Mouse (Mus musculus) heart, embryonic 11.5 days (tissue): Measurements from ENCODE around the gene Tmprss3. TPM values are rescaled to one million over a fixed set of nuclear protein-coding genes. Genes with fewer than 3 reads are reported as not detected.

ENCODE experiments used
- ATAC-seq: fragments of 200-750 bp; cut with Nextera tagmentation; replicated peaks from 2 replicates; pipeline ENCODE4 v1.8.0; 2017; ENCODE audit warnings: moderate library complexity; ENCODE audit not compliant: insufficient number of reproducible peaks, low FRiP score, low TSS enrichment
- H3K27ac ChIP-seq: fragments of 300-500 bp; sonication (generic); 2 replicates; pipeline ENCODE4 v1.5.1; 2014; ENCODE audit warnings: mild to moderate bottlenecking, low read depth, low read length
- H3K27me3 ChIP-seq: fragments of 300-500 bp; sonication (generic); 2 replicates; pipeline ENCODE4 v1.6.1; 2014; ENCODE audit warnings: mild to moderate bottlenecking, low read length, mixed read lengths; ENCODE audit not compliant: control insufficient read depth, insufficient read depth
- H3K36me3 ChIP-seq: fragments of 300-500 bp; sonication (generic); 2 replicates; pipeline ENCODE4 v1.6.1; 2014; ENCODE audit warnings: mild to moderate bottlenecking, low read length, moderate library complexity, mixed read lengths; ENCODE audit not compliant: control insufficient read depth, insufficient read depth
- H3K4me1 ChIP-seq: fragments of 300-500 bp; sonication (generic); 2 replicates; pipeline ENCODE4 v1.6.1; 2014; ENCODE audit warnings: low read length; ENCODE audit not compliant: control insufficient read depth, insufficient read depth
- H3K4me2 ChIP-seq: fragments of 300-500 bp; sonication (generic); 2 replicates; pipeline ENCODE4 v1.6.1; 2014; ENCODE audit warnings: mild to moderate bottlenecking, moderate library complexity
- H3K4me3 ChIP-seq: fragments of 300-500 bp; sonication (generic); 2 replicates; pipeline ENCODE4 v1.5.1; 2014; ENCODE audit warnings: low read depth, low read length
- H3K9ac ChIP-seq: fragments of 300-500 bp; sonication (generic); 2 replicates; pipeline ENCODE4 v1.6.1; 2014; ENCODE audit warnings: mild to moderate bottlenecking, low read depth, low read length, moderate library complexity
- H3K9me3 ChIP-seq: fragments of 300-500 bp; sonication (generic); replicated peaks from 2 replicates; pipeline ENCODE4 v1.6.1; 2016; ENCODE audit warnings: low read length; ENCODE audit not compliant: control insufficient read depth
- WGBS: fragments of 180-500 bp; shearing (Covaris S2); extraction: QIAGEN DNeasy Blood & Tissue Kit; methylation state at CpG from one replicate; pipeline ENCODE4 v1.1.7; 2014; ENCODE audit not compliant: insufficient replicate concordance; 5-methylcytosine and 5-hydroxymethylcytosine counted together
- polyA plus RNA-seq: library from polyadenylated mRNA; unstranded; fragments of >200 nt; fragmentation: Nextera tagmentation; extraction: Ambion mirVana; gene quantifications from 2 replicates; pipeline ENCODE4 v1.2.1, GENCODE M21; 2014

The Tmprss3 gene
- polyA plus RNA-seq, 1 experiment from 2014 or later: not detected

GRCm38 (mm10) chr17:31160291-31160690 is 38.5 kb downstream of the Tmprss3 start:
- H3K9ac ChIP-seq: no peak overlapping the region
- no peak overlapping the region for H3K4me2 ChIP-seq
- WGBS: 83% methylated on average over 4 of the region's 4 CpGs
- no peak overlapping the region for H3K27ac ChIP-seq
- no peaks in the 10 kb centered on the region for H3K9me3 ChIP-seq
- H3K36me3 ChIP-seq: no peaks in the 10 kb centered on the region
- H3K4me1 ChIP-seq: no peaks in the 10 kb centered on the region
- H3K27me3 ChIP-seq: no peaks in the 10 kb centered on the region; the same call in 1 of the 2 replicates
- no peak for ATAC-seq
- no peak overlapping the region for H3K4me3 ChIP-seq

DNA sequence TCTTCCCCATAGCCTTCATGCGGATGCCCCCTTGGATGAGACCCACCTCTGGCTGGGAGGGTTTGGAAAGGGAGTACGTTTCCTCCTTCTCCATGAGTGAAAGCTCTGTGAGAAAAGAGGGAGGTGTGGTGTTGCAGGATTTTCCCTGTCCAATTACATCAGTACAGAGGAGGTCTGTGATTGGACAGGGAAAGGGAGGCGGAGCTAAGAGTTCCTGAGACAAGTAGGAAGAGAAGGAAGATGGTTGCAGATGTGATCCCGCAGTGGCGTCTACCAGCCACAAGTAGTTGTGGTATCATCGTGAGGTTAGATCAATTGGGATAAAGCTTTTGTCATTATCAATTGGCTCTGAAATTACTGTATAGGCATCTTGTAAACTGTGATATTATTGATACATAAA is 40.9 kb downstream of the Tmprss3 start:
- H3K36me3 ChIP-seq: no peaks in the 10 kb centered on the region
- H3K4me3 ChIP-seq: no peak overlapping the region
- peaks cover 4% of the 10 kb centered on the region; the same call in 1 of the 2 replicates for H3K4me1 ChIP-seq
- no peak overlapping the region for H3K27ac ChIP-seq
- ATAC-seq: no peak
- H3K9ac ChIP-seq: no peak overlapping the region
- WGBS: 68% methylated on average over 6 of the region's 6 CpGs
- no peak overlapping the region for H3K4me2 ChIP-seq
- H3K9me3 ChIP-seq: no peaks in the 10 kb centered on the region
- no peaks in the 10 kb centered on the region for H3K27me3 ChIP-seq

DNA sequence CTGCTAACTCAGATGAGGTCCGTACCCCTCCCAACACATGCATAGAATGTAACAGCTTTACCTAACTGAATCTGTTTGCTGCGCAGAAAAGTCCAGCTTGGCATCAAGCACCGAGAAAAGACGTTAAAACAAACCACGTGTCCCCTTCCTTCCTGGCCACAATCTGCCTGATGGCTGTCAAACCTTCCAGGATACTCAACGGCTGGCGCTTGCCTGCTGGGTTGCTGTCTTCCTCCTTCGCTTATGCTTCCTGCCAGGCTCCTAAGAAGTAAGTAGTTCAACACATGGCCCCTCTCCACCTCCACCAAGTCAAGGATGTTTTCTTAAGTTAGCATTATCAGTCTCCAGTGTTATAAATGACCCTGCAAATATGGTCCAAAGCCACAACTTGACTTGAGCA is 45.0 kb downstream of the Tmprss3 start:
- peaks cover 4% of the 10 kb centered on the region; the same call in 1 of the 2 replicates for H3K4me1 ChIP-seq
- H3K9me3 ChIP-seq: no peaks in the 10 kb centered on the region
- H3K9ac ChIP-seq: no peak overlapping the region
- no peak overlapping the region for H3K4me3 ChIP-seq
- no peaks in the 10 kb centered on the region for H3K36me3 ChIP-seq
- H3K27ac ChIP-seq: no peak overlapping the region
- ATAC-seq: no peak
- WGBS: 50% methylated on average over 8 of the region's 8 CpGs
- H3K4me2 ChIP-seq: no peak overlapping the region
- H3K27me3 ChIP-seq: no peaks in the 10 kb centered on the region

DNA sequence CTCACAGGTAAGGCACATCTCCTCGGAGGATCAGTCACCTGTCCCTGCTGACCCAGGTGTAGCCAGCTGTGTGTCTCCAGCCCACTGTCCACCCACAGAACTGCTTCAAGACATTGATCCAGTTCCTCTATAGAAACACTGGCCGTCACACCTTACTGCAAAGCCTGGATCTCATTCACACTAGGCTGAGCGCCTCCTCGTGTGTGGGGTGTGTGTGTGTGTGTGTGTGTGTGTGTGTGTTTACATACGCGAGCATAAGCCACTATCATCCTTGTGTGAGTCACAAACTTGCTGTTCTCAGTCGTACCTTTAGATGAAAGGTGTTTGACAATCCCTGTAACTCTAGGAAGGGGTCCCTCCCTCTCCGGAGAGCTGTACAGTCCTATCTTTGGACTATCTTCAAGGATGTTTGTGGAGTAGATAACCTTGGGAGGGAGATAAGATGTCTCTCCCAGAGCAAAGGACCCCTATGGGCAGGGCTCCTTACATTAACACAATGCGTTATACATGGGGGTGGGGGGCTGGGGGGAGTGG is 45.7 kb downstream of the Tmprss3 start:
- 67% methylated on average over 9 of the region's 9 CpGs for WGBS

GRCm38 (mm10) chr17:31152512-31152911 is 46.3 kb downstream of the Tmprss3 start:
- H3K36me3 ChIP-seq: no peaks in the 10 kb centered on the region
- H3K9me3 ChIP-seq: no peaks in the 10 kb centered on the region
- H3K9ac ChIP-seq: no peak overlapping the region
- H3K27me3 ChIP-seq: no peaks in the 10 kb centered on the region
- no peak overlapping the region for H3K4me3 ChIP-seq
- ATAC-seq: no peak
- peaks cover 4% of the 10 kb centered on the region; the same call in 1 of the 2 replicates for H3K4me1 ChIP-seq
- WGBS: 73% methylated on average over 5 of the region's 5 CpGs
- H3K4me2 ChIP-seq: no peak overlapping the region
- H3K27ac ChIP-seq: no peak overlapping the region

More for the DNA sequence above, 45.7 kb downstream of the Tmprss3 start:
- Histone ChIP-seq H3K27me3 (no peaks in the 10 kb centered on the region), H3K27ac (no peak overlapping the region), H3K4me1 (peaks cover 4% of the 10 kb centered on the region; the same call in 1 of the 2 replicates), H3K36me3 (no peaks in the 10 kb centered on the region), H3K9me3 (no peaks in the 10 kb centered on the region), H3K9ac (no peak overlapping the region), H3K4me3 (no peak overlapping the region), H3K4me2 (no peak overlapping the region)
- no peak for ATAC-seq

DNA sequence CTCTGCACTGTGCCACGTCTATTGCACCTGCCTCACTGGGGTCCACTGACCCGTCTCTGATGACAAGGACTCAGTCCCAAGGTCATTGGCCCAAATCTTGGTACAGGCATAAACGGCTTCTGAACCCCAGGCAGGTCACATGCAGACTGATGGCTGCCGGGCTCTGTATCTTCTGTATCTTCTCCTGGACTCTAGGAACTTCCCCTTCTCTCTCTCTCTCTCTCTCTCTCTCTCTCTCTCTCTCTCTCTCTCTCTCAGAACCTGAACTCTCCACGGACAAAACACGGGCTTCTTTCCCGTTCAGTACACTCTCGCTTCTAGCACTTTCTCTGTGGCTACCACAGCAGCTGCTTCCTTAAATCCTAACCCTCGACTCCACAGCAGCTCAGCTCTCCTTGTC is 52.8 kb downstream of the Tmprss3 start:
- Histone ChIP-seq H3K27me3 (no peaks in the 10 kb centered on the region), H3K36me3 (no peaks in the 10 kb centered on the region), H3K4me3 (no peak overlapping the region), H3K9ac (no peak overlapping the region), H3K9me3 (no peaks in the 10 kb centered on the region), H3K27ac (no peak overlapping the region), H3K4me2 (no peak overlapping the region), H3K4me1 (no peaks in the 10 kb centered on the region)
- no peak for ATAC-seq
- 79% methylated on average over 9 of the region's 9 CpGs for WGBS

- Histone ChIP-seq H3K36me3 (no peaks in the 10 kb centered on the region), H3K27ac (no peak within 1 kb of the TSS), H3K9me3 (no peaks in the 10 kb centered on the region), H3K27me3 (no peaks in the 10 kb centered on the region), H3K4me1 (no peaks in the 10 kb centered on the region), H3K4me2 (no peak within 1 kb of the TSS), H3K4me3 (no peak within 1 kb of the TSS), H3K9ac (no peak within 1 kb of the TSS)
- 63% methylated on average over 15 of the region's 15 CpGs for WGBS
- no peak for ATAC-seq
These were observed 54.4 kb downstream of the Tmprss3 start, which contains the start of gene Tff2 for GRCm38 (mm10) chr17:31144040-31145037. Gene Tff2, minus strand, starts transcription at chr17:31144282.

DNA sequence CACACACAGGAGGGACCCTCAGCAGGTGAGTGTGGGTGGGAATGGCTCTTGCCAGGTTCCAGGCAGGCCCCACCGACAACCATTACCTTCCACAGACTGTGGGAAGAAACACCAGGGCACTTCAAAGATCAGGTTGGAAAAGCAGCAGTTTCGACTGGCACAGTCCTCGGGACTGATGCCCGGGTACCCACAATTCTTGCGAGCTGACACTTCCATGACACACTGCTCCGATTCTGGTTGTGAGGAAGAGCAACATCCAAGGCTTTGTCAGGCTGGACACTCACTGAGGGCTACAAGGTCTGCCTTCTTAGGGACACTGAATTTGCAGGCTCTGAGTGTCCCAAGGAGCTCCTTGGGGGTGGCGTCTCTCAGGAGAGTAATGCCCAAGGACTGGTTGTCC is 56.7 kb downstream of the Tmprss3 start:
- Histone ChIP-seq H3K36me3 (no peaks in the 10 kb centered on the region), H3K27ac (no peak overlapping the region), H3K9ac (no peak overlapping the region), H3K4me3 (no peak overlapping the region), H3K9me3 (no peaks in the 10 kb centered on the region), H3K4me1 (no peaks in the 10 kb centered on the region), H3K27me3 (no peaks in the 10 kb centered on the region), H3K4me2 (no peak overlapping the region)
- ATAC-seq: no peak
- WGBS: 83% methylated on average over 7 of the region's 7 CpGs
